Mouse (Mus musculus): ENCODE data around the gene Odaph. TPM values are rescaled to one million over a fixed set of nuclear protein-coding genes. Genes with fewer than 3 reads are reported as not detected.

The Odaph gene
- polyA plus RNA-seq, 1 experiment from 2014 or later, result 0.30 TPM

DNA sequence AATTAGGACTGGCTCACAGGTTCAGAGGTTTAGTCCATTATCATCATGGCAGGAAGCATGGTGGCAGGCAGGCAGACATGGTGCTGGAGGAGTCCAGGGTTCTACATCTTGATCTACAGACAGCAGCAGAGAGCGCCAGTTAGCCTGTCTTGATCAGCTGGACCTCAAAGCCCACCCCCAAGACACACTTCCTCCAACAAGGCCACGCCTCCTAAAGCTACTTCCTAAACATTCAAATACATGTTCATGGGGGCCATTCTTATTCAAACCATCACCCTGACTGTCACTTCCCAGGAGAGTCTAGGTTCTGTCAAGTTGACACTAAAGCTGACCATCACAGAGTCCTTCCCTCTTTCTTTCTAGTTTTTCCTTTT lies 9.9 kb upstream of the Odaph start:
- Histone ChIP-seq H3K9ac (ENCODE audit: low read length) (no peak overlapping the region), H3K27me3 (ENCODE audit: control insufficient read depth, insufficient read depth, low read length) (no peaks in the 10 kb centered on the region), H3K4me2 (replicated peaks; ENCODE audit: low read depth) (no peak overlapping the region), H3K9me3 (ENCODE audit: control insufficient read depth, low read length) (no peaks in the 10 kb centered on the region), H3K4me3 (ENCODE audit: low read depth, low read length) (no peak overlapping the region), H3K27ac (replicated peaks) (no peak overlapping the region), H3K4me1 (replicated peaks; ENCODE audit: control insufficient read depth, insufficient read depth) (no peaks in the 10 kb centered on the region), H3K36me3 (ENCODE audit: control insufficient read depth, insufficient read depth, low read length) (no peaks in the 10 kb centered on the region)
- DNase-seq (ENCODE audit: low spot score) (no peak), ATAC-seq (ENCODE audit: low FRiP score, low TSS enrichment) (no peak)
- TF ChIP-seq CTCF (IDR thresholded peaks at IDR 0.05; ENCODE audit: low read depth) (no peak), EP300 (optimal IDR thresholded peaks at IDR 0.05) (no peak)
- 86% methylated on average over 2 of the region's 2 CpGs for WGBS

DNA sequence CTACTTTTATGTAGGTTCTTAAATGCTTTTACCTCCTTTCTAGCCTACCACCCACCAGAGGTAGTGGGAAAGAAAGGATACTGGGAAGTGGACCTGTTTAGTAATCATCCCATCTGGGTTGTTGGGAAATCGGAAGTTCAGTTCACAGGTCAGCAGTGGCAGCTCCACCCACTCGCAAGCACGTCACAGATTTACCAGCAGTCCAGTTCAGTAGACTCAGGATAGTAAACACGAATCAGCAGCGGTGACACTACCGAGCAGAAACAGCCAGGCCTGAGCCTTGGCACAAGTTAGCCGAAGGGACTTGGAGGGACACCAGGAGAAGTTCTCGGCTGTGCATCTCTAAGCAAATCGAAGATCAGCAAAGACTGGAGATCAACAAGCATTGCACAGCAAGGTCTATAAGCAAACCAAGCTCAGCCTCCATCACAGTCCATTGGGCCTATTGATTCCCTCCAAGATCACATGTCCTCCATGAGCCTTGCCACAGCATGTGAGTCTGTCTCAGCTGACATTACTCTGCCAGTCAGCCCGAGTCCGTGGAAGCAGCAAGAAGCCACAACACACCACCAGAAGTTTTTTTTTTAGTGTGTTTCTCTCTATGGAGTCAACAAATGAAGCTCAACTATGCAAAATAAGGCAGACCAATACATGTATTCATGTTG lies 6.0 kb upstream of the Odaph start:
- no peaks in the 10 kb centered on the region for H3K4me1 ChIP-seq (replicated peaks; ENCODE audit: control insufficient read depth, insufficient read depth)
- TF ChIP-seq CTCF (IDR thresholded peaks at IDR 0.05; ENCODE audit: low read depth) (no peak), EP300 (optimal IDR thresholded peaks at IDR 0.05) (no peak)
- ATAC-seq (ENCODE audit: low FRiP score, low TSS enrichment) (no peak), DNase-seq (ENCODE audit: low spot score) (no peak)
- no peak overlapping the region for H3K9ac ChIP-seq (ENCODE audit: low read length)
- H3K9me3 ChIP-seq (ENCODE audit: control insufficient read depth, low read length), result no peaks in the 10 kb centered on the region
- H3K36me3 ChIP-seq (ENCODE audit: control insufficient read depth, insufficient read depth, low read length), result no peaks in the 10 kb centered on the region
- WGBS, result 92% methylated on average over 11 of the region's 11 CpGs
- no peak overlapping the region for H3K27ac ChIP-seq (replicated peaks)
- no peaks in the 10 kb centered on the region for H3K27me3 ChIP-seq (ENCODE audit: control insufficient read depth, insufficient read depth, low read length)
- H3K4me3 ChIP-seq (ENCODE audit: low read depth, low read length), result no peak overlapping the region
- H3K4me2 ChIP-seq (replicated peaks; ENCODE audit: low read depth), result no peak overlapping the region

DNA sequence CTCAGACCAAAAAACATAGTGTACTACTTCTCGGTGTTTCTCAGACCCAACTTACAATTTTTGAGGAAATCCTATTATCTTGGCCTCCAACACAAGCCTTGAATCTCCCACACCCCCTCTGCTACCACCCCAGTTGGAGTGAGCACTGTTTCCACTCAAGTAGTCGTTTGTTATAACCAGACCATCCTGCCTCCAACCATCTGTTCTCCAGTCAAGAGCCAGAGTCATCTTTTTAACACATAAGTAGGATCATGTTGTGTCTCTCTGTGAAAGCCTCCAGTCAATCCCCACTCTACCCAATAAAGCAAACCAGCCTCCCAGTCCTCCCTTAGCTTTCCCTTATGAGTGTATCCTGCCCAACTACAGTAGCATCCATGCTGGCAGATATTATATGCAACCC lies 3.8 kb upstream of the Odaph start:
- H3K4me3 ChIP-seq (ENCODE audit: low read depth, low read length), result no peak overlapping the region
- no peaks in the 10 kb centered on the region for H3K4me1 ChIP-seq (replicated peaks; ENCODE audit: control insufficient read depth, insufficient read depth)
- H3K36me3 ChIP-seq (ENCODE audit: control insufficient read depth, insufficient read depth, low read length), result no peaks in the 10 kb centered on the region
- no peaks in the 10 kb centered on the region for H3K27me3 ChIP-seq (ENCODE audit: control insufficient read depth, insufficient read depth, low read length)
- ATAC-seq (ENCODE audit: low FRiP score, low TSS enrichment) (no peak), DNase-seq (ENCODE audit: low spot score) (no peak)
- no peak overlapping the region for H3K9ac ChIP-seq (ENCODE audit: low read length)
- no peak overlapping the region for H3K27ac ChIP-seq (replicated peaks)
- H3K4me2 ChIP-seq (replicated peaks; ENCODE audit: low read depth), result no peak overlapping the region
- TF ChIP-seq CTCF (IDR thresholded peaks at IDR 0.05; ENCODE audit: low read depth) (no peak), EP300 (optimal IDR thresholded peaks at IDR 0.05) (no peak)
- 71% methylated on average over 2 of the region's 2 CpGs for WGBS
- H3K9me3 ChIP-seq (ENCODE audit: control insufficient read depth, low read length), result no peaks in the 10 kb centered on the region

DNA sequence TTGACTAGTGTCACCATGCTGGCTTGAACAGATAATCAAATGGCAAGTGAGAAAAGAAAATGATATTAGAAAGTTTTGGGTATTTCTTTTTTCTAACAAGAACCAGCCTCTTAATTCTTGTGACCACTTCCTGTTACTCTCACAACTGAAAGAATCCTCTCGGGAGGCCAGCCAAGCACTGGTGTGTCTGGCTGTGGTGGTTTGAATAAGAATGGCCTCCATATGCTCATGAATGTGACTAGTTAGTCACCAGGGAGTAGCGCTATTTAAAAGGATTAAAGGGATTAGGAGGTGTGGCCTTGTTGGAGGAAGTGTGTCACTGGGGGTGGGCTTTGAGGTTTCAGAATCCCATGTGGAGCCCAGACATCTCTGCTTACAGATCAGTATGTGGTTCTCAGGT lies 1.6 kb upstream of the Odaph start:
- Histone ChIP-seq H3K27me3 (ENCODE audit: control insufficient read depth, insufficient read depth, low read length) (no peaks in the 10 kb centered on the region), H3K9ac (ENCODE audit: low read length) (no peak overlapping the region), H3K9me3 (ENCODE audit: control insufficient read depth, low read length) (no peaks in the 10 kb centered on the region), H3K36me3 (ENCODE audit: control insufficient read depth, insufficient read depth, low read length) (no peaks in the 10 kb centered on the region), H3K27ac (replicated peaks) (no peak overlapping the region), H3K4me1 (replicated peaks; ENCODE audit: control insufficient read depth, insufficient read depth) (no peaks in the 10 kb centered on the region), H3K4me3 (ENCODE audit: low read depth, low read length) (no peak overlapping the region), H3K4me2 (replicated peaks; ENCODE audit: low read depth) (no peak overlapping the region)
- DNase-seq (ENCODE audit: low spot score), result no peak
- no peak for TF ChIP-seq CTCF (IDR thresholded peaks at IDR 0.05; ENCODE audit: low read depth)
- no peak for TF ChIP-seq EP300 (optimal IDR thresholded peaks at IDR 0.05)
- ATAC-seq (ENCODE audit: low FRiP score, low TSS enrichment), result no peak
- 46% methylated on average over 2 of the region's 2 CpGs for WGBS

- Histone ChIP-seq H3K4me1 (replicated peaks; ENCODE audit: control insufficient read depth, insufficient read depth) (no peaks in the 10 kb centered on the region), H3K9me3 (ENCODE audit: control insufficient read depth, low read length) (no peaks in the 10 kb centered on the region), H3K27ac (replicated peaks) (no peak overlapping the region), H3K36me3 (ENCODE audit: control insufficient read depth, insufficient read depth, low read length) (no peaks in the 10 kb centered on the region), H3K4me2 (replicated peaks; ENCODE audit: low read depth) (no peak overlapping the region), H3K4me3 (ENCODE audit: low read depth, low read length) (no peak overlapping the region), H3K27me3 (ENCODE audit: control insufficient read depth, insufficient read depth, low read length) (no peaks in the 10 kb centered on the region), H3K9ac (ENCODE audit: low read length) (no peak overlapping the region)
- DNase-seq (ENCODE audit: low spot score), result no peak
- ATAC-seq (ENCODE audit: low FRiP score, low TSS enrichment), result no peak
- no peak for TF ChIP-seq EP300 (optimal IDR thresholded peaks at IDR 0.05)
- TF ChIP-seq CTCF (IDR thresholded peaks at IDR 0.05; ENCODE audit: low read depth), result no peak
- 72% methylated on average over 2 of the region's 2 CpGs for WGBS
Measured at GRCm38 (mm10) chr5:91987799-91988198, 524 bp downstream of the Odaph start.

GRCm38 (mm10) chr5:91989261-91989660 lies 2.0 kb downstream of the Odaph start:
- Histone ChIP-seq H3K4me3 (ENCODE audit: low read depth, low read length) (no peak overlapping the region), H3K27ac (replicated peaks) (no peak overlapping the region), H3K9ac (ENCODE audit: low read length) (no peak overlapping the region), H3K4me2 (replicated peaks; ENCODE audit: low read depth) (no peak overlapping the region), H3K4me1 (replicated peaks; ENCODE audit: control insufficient read depth, insufficient read depth) (no peaks in the 10 kb centered on the region), H3K9me3 (ENCODE audit: control insufficient read depth, low read length) (no peaks in the 10 kb centered on the region), H3K36me3 (ENCODE audit: control insufficient read depth, insufficient read depth, low read length) (no peaks in the 10 kb centered on the region), H3K27me3 (ENCODE audit: control insufficient read depth, insufficient read depth, low read length) (no peaks in the 10 kb centered on the region)
- DNase-seq (ENCODE audit: low spot score) (no peak), ATAC-seq (ENCODE audit: low FRiP score, low TSS enrichment) (no peak)
- 82% methylated on average over 9 of the region's 9 CpGs for WGBS
- TF ChIP-seq EP300 (optimal IDR thresholded peaks at IDR 0.05), result no peak
- no peak for TF ChIP-seq CTCF (IDR thresholded peaks at IDR 0.05; ENCODE audit: low read depth)

Data from stomach, postnatal 0 days (tissue).